9 mouse cellular contexts compared by ENCODE assay signal in genomic region chr15:5239901-5240300, GRCm38 (mm10). TPM values are rescaled to one million over a fixed set of nuclear protein-coding genes. Genes with fewer than 3 reads are reported as not detected.
A peak's percentile ranks its signal among the peaks of the same experiment; 100 is the strongest.
DNase-seq lines count a peak whose midpoint lies in the region; TF ChIP-seq lines count a peak whose summit lies in the region.
"Had no signal": no experiment of that assay in that cellular context is flagged by ENCODE, and none has a peak within 500 bp of the region (broad histone marks: within the 10 kb centered on the region; RNA-seq: fewer than 3 reads in every experiment).

No protein-coding gene starts in this region.

- H3K27ac ChIP-seq in brown adipose tissue, adult 24 weeks (replicated peaks; ENCODE audit: low read depth, low read length): peak overlapping the region; percentile 81
- H3K27ac ChIP-seq in small intestine, adult 2 months (ENCODE audit: insufficient read depth, low read depth, low read length): peak overlapping the region; percentile 54; the same call in 1 of the 2 replicates

- WGBS in small intestine, adult 2 months: 22% methylated on average over 6 of the region's 6 CpGs

- H3K27me3 ChIP-seq in small intestine, adult 2 months (ENCODE audit: control insufficient read depth, insufficient read depth, low read length): no peaks in the 10 kb centered on the region

- H3K4me1 ChIP-seq in brown adipose tissue, adult 24 weeks (ENCODE audit: control insufficient read depth, insufficient read depth, insufficient read length, low read length): peaks cover 11% of the 10 kb centered on the region
- peaks cover 14% of the 10 kb centered on the region; the same call in 1 of the 2 replicates for H3K4me1 ChIP-seq in small intestine, adult 2 months (ENCODE audit: control insufficient read depth, insufficient read depth, insufficient read length, low read length)

- H3K36me3 ChIP-seq in small intestine, adult 2 months (ENCODE audit: control insufficient read depth, insufficient read depth, low read length): peaks cover 18% of the 10 kb centered on the region

- DNase-seq in kidney, postnatal 14 days: peak; percentile 30
- DNase-seq in kidney, adult 11 months: no peak
- peak; percentile 69 for DNase-seq in induced T-regulatory cell, adult 2 months (ENCODE audit: low read depth)
- no peak for DNase-seq in right cerebral cortex, postnatal 36 days (ENCODE audit: low spot score in 2 of 2)
- no peak for DNase-seq in adrenal gland, adult 18-20 months (ENCODE audit: low spot score in 2 of 2)
- DNase-seq in urinary bladder, postnatal 4 days (ENCODE audit: low spot score in 2 of 2): no peak
- DNase-seq: cerebellum, adult 9-10 months had no signal

- TF ChIP-seq POLR2A in small intestine, adult 2 months (IDR thresholded peaks at IDR 0.05; ENCODE audit: low read depth, low read length): no peak

- no peak for TF ChIP-seq CTCF in small intestine, adult 2 months (IDR thresholded peaks at IDR 0.05; ENCODE audit: extremely low read depth, insufficient read length, insufficient replicate concordance, low read depth, low read length)

- peak overlapping the region; percentile 60 for H3K4me3 ChIP-seq in brown adipose tissue, adult 24 weeks (ENCODE audit: insufficient read depth, low read depth, low read length)
- no peak overlapping the region; the same call in 1 of the 2 replicates for H3K4me3 ChIP-seq in small intestine, adult 2 months (ENCODE audit: low read depth, low read length)

RNA-seq across cellular contexts. Expression of gene Ptger4, which starts 4.1 kb away (rescaled TPM):
- polyA plus RNA-seq in brown adipose tissue, adult 24 weeks (2012; ENCODE audit: insufficient read depth, insufficient read length, missing spikeins): 2.6 and 3.1 TPM in 2 replicates
- 37.8 and 85.6 TPM in 2 replicates for polyA plus RNA-seq in small intestine, adult 2 months (2012; rRNA removed)
- total RNA-seq in adrenal gland, adult 18-20 months (2021): 1 to 10 TPM; 1.1 to 1.3 TPM

RNA-seq across cellular contexts. Expression of gene Ttc33, which starts 54.6 kb away (rescaled TPM):
- polyA plus RNA-seq in brown adipose tissue, adult 24 weeks (2012; ENCODE audit: insufficient read depth, insufficient read length, missing spikeins): 18.9 and 23.4 TPM in 2 replicates
- polyA plus RNA-seq in small intestine, adult 2 months (2012; rRNA removed): 0.76 and 1.4 TPM in 2 replicates
- 10 to 100 TPM; 37.4 to 51.1 TPM for total RNA-seq in adrenal gland, adult 18-20 months (2021)

Comparison
In these comparisons a context has a peak if more than half of its experiments do, and no peak if none do; other contexts are left out.
1. DNase-seq: peak in kidney, postnatal 14 days (single experiment) and induced T-regulatory cell, adult 2 months (single experiment); none in kidney, adult 11 months (single experiment), right cerebral cortex, postnatal 36 days (0 of 2), adrenal gland, adult 18-20 months (0 of 2) and urinary bladder, postnatal 4 days (0 of 2).